Mouse (Mus musculus) erythroblast, embryonic 14.5 days (primary cell): ENCODE data around the gene Nop2.

ENCODE experiments used
- GATA1 ChIP-seq: IDR thresholded peaks from 2 replicates; pipeline ENCODE4 v1.6.1; 2012; ENCODE audit warnings: low read length, inconsistent platforms, mixed read lengths
- TAL1 ChIP-seq: IDR thresholded peaks from 3 replicates; pipeline ENCODE4 v1.6.1; 2012; ENCODE audit warnings: low read length, inconsistent platforms, mixed read lengths

DNA sequence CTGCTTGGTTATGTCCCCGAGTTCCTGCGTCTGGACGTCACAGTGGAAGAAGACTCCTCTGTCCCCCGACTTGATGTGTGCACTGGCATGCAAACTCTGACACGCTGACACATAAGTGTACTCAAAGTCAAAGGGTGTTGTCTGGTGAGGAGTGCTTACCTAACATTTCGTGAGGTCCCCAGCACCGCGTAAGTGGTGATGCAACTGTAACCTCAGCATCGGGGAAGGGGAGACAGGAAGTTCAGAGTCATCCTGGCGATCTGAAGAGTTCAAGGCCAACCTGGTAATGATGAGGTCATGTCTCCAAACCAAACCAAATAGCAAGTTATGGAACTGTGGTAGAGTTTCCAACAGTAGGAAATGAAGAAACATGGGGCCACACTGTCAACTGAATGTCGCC is 19.2 kb upstream of the Nop2 start:
- TF ChIP-seq TAL1 (no peak), GATA1 (no peak)
